Mouse (Mus musculus) heart, embryonic 11.5 days (tissue): ENCODE data around the gene Tmeff1. TPM values are rescaled to one million over a fixed set of nuclear protein-coding genes. Genes with fewer than 3 reads are reported as not detected.

ENCODE experiments used
- ATAC-seq: fragments of 200-750 bp; cut with Nextera tagmentation; replicated peaks from 2 replicates; pipeline ENCODE4 v1.8.0; 2017; ENCODE audit warnings: moderate library complexity; ENCODE audit not compliant: insufficient number of reproducible peaks, low FRiP score, low TSS enrichment
- H3K27ac ChIP-seq: fragments of 300-500 bp; sonication (generic); 2 replicates; pipeline ENCODE4 v1.5.1; 2014; ENCODE audit warnings: mild to moderate bottlenecking, low read depth, low read length
- H3K27me3 ChIP-seq: fragments of 300-500 bp; sonication (generic); 2 replicates; pipeline ENCODE4 v1.6.1; 2014; ENCODE audit warnings: mild to moderate bottlenecking, low read length, mixed read lengths; ENCODE audit not compliant: control insufficient read depth, insufficient read depth
- H3K36me3 ChIP-seq: fragments of 300-500 bp; sonication (generic); 2 replicates; pipeline ENCODE4 v1.6.1; 2014; ENCODE audit warnings: mild to moderate bottlenecking, low read length, moderate library complexity, mixed read lengths; ENCODE audit not compliant: control insufficient read depth, insufficient read depth
- H3K4me1 ChIP-seq: fragments of 300-500 bp; sonication (generic); 2 replicates; pipeline ENCODE4 v1.6.1; 2014; ENCODE audit warnings: low read length; ENCODE audit not compliant: control insufficient read depth, insufficient read depth
- H3K4me2 ChIP-seq: fragments of 300-500 bp; sonication (generic); 2 replicates; pipeline ENCODE4 v1.6.1; 2014; ENCODE audit warnings: mild to moderate bottlenecking, moderate library complexity
- H3K4me3 ChIP-seq: fragments of 300-500 bp; sonication (generic); 2 replicates; pipeline ENCODE4 v1.5.1; 2014; ENCODE audit warnings: low read depth, low read length
- H3K9ac ChIP-seq: fragments of 300-500 bp; sonication (generic); 2 replicates; pipeline ENCODE4 v1.6.1; 2014; ENCODE audit warnings: mild to moderate bottlenecking, low read depth, low read length, moderate library complexity
- H3K9me3 ChIP-seq: fragments of 300-500 bp; sonication (generic); replicated peaks from 2 replicates; pipeline ENCODE4 v1.6.1; 2016; ENCODE audit warnings: low read length; ENCODE audit not compliant: control insufficient read depth
- WGBS: fragments of 180-500 bp; shearing (Covaris S2); extraction: QIAGEN DNeasy Blood & Tissue Kit; methylation state at CpG from one replicate; pipeline ENCODE4 v1.1.7; 2014; ENCODE audit not compliant: insufficient replicate concordance; 5-methylcytosine and 5-hydroxymethylcytosine counted together
- polyA plus RNA-seq: library from polyadenylated mRNA; unstranded; fragments of >200 nt; fragmentation: Nextera tagmentation; extraction: Ambion mirVana; gene quantifications from 2 replicates; pipeline ENCODE4 v1.2.1, GENCODE M21; 2014

Gene Tmeff1
- polyA plus RNA-seq, 1 experiment from 2014 or later, result 51.2 TPM

DNA sequence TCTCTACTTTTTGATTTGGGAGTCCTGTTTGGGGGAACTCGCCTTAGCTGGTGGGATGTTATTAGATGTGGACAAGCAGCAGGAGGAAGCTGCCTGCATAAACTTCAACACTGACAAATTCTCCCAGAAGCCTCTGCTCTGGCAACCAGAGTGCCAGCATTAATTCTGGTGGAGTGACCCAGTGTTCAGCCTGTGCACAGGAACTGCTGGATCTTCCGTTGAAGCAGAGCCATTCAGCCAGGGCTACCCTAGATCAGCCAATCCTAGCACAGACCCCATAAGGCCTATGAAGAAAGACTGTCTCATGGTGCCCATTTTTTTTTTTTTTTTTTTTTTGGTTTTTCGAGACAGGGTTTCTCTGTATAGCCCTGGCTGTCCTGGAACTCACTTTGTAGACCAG is 3.0 kb upstream of the Tmeff1 start:
- H3K27ac ChIP-seq, result no peak overlapping the region
- H3K9me3 ChIP-seq, result no peaks in the 10 kb centered on the region
- no peak for ATAC-seq
- no peak overlapping the region for H3K9ac ChIP-seq
- no peak overlapping the region for H3K4me2 ChIP-seq
- 77% methylated on average over 2 of the region's 3 CpGs for WGBS
- H3K27me3 ChIP-seq, result no peaks in the 10 kb centered on the region
- no peak overlapping the region for H3K4me3 ChIP-seq
- peaks cover 8% of the 10 kb centered on the region; the same call in 1 of the 2 replicates for H3K4me1 ChIP-seq
- no peaks in the 10 kb centered on the region for H3K36me3 ChIP-seq

DNA sequence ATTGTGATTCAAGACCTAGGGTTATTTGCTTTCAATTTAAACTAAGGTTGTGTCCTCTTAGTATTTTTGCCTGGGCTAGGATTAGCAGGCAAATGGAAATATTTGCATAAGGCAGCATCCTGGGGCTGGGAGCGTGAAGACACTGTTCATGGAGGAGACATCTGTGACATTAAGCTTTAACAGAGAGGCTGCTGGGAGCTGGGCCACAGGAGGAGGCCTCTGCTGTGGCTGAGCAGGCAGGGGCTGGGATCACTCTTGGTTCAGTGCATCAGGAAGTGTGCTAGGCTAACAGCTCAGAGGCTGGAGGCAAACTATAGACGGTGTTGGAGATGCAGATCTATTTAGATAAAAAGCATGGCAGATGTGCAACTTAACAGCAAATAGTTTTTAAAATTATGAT is 2.0 kb upstream of the Tmeff1 start:
- H3K27ac ChIP-seq, result no peak overlapping the region
- ATAC-seq, result no peak
- WGBS, result 76% methylated on average over 2 of the region's 2 CpGs

DNA sequence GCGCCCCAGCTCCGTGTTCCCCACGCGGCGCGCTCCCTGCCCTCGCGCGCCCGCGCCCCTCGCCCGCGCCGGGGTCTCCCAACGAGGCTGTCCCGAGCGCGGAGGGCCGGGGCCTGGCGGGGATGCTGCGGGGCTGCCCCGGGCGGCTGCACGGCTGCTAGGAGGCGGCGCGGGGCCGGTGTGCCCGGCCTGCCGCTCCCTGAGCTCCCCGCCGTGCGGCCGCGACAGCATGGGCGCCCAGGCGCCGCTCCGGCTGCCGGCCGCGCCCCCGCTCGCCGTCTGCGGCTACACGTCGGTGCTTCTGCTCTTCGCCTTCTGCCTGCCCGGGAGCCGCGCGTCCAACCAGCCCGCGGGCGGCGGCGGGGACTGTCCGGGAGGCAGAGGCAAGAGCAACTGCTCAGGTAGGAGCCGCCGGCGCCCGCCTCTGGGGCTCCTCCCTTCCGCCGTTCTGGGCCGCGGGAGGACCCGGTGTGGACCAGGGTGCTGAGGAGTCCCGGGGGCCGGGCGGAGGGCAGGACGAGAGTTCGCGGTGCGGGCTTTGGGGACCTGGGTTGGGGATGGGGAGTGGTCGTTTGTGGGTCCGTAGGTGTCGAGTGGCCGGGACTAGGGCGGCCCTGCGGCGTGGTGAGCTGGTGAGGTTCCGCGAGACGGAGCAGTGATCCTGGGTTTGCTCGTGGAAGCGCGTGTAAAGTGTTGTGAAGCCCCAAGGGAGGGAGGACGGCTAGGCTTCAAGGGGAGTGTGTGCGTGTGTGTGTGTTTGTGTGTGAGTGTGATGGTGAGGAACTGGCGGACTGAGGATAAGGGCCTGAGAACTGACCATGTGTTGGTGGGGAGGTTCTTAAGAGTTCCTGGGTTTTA is 496 bp downstream of the Tmeff1 start:
- H3K4me1 ChIP-seq, result peaks cover 8% of the 10 kb centered on the region; the same call in 1 of the 2 replicates
- no peaks in the 10 kb centered on the region for H3K9me3 ChIP-seq
- peak overlapping the region; percentile 84 for H3K4me2 ChIP-seq
- no peaks in the 10 kb centered on the region; the same call in 1 of the 2 replicates for H3K36me3 ChIP-seq
- peak overlapping the region; percentile 92 for H3K9ac ChIP-seq
- peak overlapping the region; percentile 94 for H3K4me3 ChIP-seq
- peak overlapping the region; percentile 91 for H3K27ac ChIP-seq
- under 1% methylated on average over 66 of the region's 92 CpGs for WGBS
- peak; percentile 69 for ATAC-seq
- no peaks in the 10 kb centered on the region for H3K27me3 ChIP-seq

More for the DNA sequence above, 2.0 kb upstream of the Tmeff1 start:
- Histone ChIP-seq H3K36me3 (no peaks in the 10 kb centered on the region; the same call in 1 of the 2 replicates), H3K4me1 (peaks cover 8% of the 10 kb centered on the region; the same call in 1 of the 2 replicates), H3K4me3 (no peak overlapping the region), H3K9ac (no peak overlapping the region), H3K27me3 (no peaks in the 10 kb centered on the region), H3K9me3 (no peaks in the 10 kb centered on the region), H3K4me2 (no peak overlapping the region)

DNA sequence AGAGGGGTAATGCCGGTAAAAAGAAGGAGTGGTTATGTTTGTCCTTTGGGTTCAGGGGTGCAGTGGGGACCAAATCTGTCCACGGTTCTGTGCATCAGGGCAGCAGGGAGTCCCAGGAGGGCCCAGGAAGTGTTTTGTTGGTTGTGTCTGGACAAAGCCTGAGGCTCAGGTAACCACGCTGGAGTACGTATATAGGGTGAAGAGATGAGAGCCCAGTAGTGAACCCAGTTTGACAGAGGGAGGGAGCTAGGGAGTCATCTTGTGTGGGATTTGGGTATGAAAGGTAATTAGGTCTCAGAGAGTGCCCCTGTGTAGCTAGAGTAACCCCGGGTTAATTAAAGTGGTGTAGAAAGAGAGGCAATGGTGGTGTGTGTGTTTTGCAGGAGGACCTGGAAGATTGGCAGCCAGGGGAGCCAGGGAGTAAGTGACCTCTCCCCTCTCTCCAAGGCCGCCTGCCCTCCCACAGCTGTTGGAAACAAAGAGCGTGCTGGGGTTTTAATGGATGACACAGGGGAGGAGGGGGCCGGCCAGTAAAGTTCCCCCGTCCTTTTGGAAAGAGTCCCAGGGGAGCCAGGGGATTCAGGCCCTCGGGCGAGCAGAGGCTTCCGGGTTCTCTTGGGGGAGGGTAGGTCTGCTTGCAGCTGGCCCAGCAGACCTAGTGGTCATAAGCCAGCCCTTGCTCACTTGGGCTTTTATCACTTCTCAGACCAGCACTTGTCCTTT is 1.3 kb downstream of the Tmeff1 start:
- H3K9me3 ChIP-seq, result no peaks in the 10 kb centered on the region
- H3K36me3 ChIP-seq, result no peaks in the 10 kb centered on the region; the same call in 1 of the 2 replicates
- no peaks in the 10 kb centered on the region for H3K27me3 ChIP-seq
- peak overlapping the region; percentile 92 for H3K9ac ChIP-seq
- ATAC-seq, result peak; percentile 27; the same call in 1 of the 2 replicates
- peak overlapping the region; percentile 91 for H3K27ac ChIP-seq
- peaks cover 7% of the 10 kb centered on the region; the same call in 1 of the 2 replicates for H3K4me1 ChIP-seq
- H3K4me3 ChIP-seq, result peak overlapping the region; percentile 94
- H3K4me2 ChIP-seq, result peak overlapping the region; percentile 84
- under 1% methylated on average over 12 of the region's 12 CpGs for WGBS

DNA sequence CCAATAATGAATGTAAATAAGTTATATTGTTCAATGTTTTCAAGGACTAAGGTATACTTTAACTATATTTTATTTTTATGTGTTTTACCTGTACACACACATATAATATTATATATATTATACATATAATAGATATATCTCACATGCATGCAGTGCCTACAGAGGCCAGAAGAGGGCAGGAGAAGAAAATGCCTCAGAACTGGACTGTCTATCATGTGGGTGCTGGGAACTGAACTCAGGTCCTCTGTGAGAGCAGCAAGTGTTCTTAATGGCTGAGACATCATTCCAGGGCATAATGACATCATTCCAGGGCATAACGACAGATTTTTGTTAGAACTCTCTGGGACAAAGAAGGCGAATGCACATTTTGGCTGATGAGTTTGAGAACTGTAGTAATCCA is 2.6 kb downstream of the Tmeff1 start:
- H3K36me3 ChIP-seq, result no peaks in the 10 kb centered on the region; the same call in 1 of the 2 replicates
- no peaks in the 10 kb centered on the region for H3K27me3 ChIP-seq
- no peak overlapping the region for H3K9ac ChIP-seq
- H3K4me3 ChIP-seq, result no peak overlapping the region
- ATAC-seq, result no peak
- WGBS, result 94% methylated on average over 2 of the region's 2 CpGs
- H3K9me3 ChIP-seq, result no peaks in the 10 kb centered on the region
- H3K27ac ChIP-seq, result no peak overlapping the region
- H3K4me2 ChIP-seq, result no peak overlapping the region
- peaks cover 10% of the 10 kb centered on the region for H3K4me1 ChIP-seq

DNA sequence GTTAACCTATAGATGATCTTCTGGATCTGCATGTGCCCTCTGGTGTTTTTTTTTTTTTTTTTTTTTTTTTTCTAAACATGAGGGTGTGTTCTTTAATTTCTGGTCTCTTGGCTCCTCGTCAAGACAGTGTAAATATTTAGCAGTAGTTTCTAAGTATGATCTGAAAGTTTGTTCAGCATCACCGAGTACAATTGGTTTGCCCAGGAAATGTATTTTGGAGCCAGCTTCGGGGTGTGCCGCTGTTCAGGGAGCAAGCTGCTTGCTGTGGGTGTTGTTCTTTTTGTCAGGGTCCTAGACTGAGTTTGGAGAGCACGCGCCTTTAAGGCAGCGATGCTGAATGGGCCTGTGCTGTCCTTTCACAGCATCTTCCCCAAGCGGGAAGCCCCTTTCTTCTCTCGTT is 3.6 kb downstream of the Tmeff1 start:
- Histone ChIP-seq H3K27ac (no peak overlapping the region), H3K9me3 (no peaks in the 10 kb centered on the region), H3K27me3 (no peaks in the 10 kb centered on the region), H3K4me3 (no peak overlapping the region), H3K4me1 (peaks cover 10% of the 10 kb centered on the region), H3K36me3 (no peaks in the 10 kb centered on the region; the same call in 1 of the 2 replicates), H3K4me2 (no peak overlapping the region), H3K9ac (no peak overlapping the region)
- ATAC-seq, result no peak
- 83% methylated on average over 9 of the region's 9 CpGs for WGBS

DNA sequence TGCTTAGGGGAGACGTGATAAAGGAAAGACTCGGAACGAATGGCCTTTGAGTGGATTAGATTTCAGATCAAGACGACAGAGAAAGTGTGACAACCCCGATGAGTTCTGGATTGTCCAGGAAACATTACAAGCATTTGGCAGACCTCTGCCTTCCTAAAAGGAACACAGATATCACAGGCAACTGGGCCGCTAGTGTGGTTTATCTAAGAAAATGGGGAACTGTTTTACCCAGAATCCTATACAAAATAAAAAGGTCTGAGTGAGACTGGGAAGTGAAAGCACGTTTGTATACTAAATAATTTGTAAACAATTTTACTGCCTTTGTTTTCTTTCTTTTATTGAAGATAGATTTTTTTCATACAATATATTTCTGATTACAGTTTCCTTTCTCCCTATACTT is 5.9 kb downstream of the Tmeff1 start:
- H3K27me3 ChIP-seq, result no peaks in the 10 kb centered on the region
- no peak overlapping the region for H3K27ac ChIP-seq
- no peaks in the 10 kb centered on the region for H3K9me3 ChIP-seq
- H3K4me1 ChIP-seq, result peaks cover 10% of the 10 kb centered on the region
- H3K4me2 ChIP-seq, result no peak overlapping the region
- no peak overlapping the region for H3K4me3 ChIP-seq
- no peaks in the 10 kb centered on the region; the same call in 1 of the 2 replicates for H3K36me3 ChIP-seq
- no peak overlapping the region for H3K9ac ChIP-seq
- ATAC-seq, result no peak
- WGBS, result 61% methylated on average over 7 of the region's 7 CpGs

- Histone ChIP-seq H3K4me1 (peaks cover 8% of the 10 kb centered on the region), H3K9me3 (no peaks in the 10 kb centered on the region), H3K4me2 (no peak overlapping the region), H3K27me3 (no peaks in the 10 kb centered on the region), H3K4me3 (no peak overlapping the region), H3K36me3 (no peaks in the 10 kb centered on the region; the same call in 1 of the 2 replicates), H3K27ac (no peak overlapping the region), H3K9ac (no peak overlapping the region)
- WGBS, result 81% methylated on average over 3 of the region's 3 CpGs
- ATAC-seq, result no peak
These were observed 6.4 kb downstream of the Tmeff1 start for GRCm38 (mm10) chr4:48591390-48591789.
